Mouse (Mus musculus) olfactory bulb, adult 2 months (tissue): ENCODE data around the gene Trpt1.
"Not testable (repeated sequence)": the region's sequence is repeated elsewhere in the genome, so short reads cannot be mapped to it uniquely, and the experiment has no call there.

Experiments used
- CTCF ChIP-seq: fragments of 200-500 bp; IDR thresholded peaks from 2 replicates; pipeline ENCODE4 v1.5.1; 2012; ENCODE audit warnings: low read depth, mild to moderate bottlenecking, low read length, moderate library complexity; ENCODE audit not compliant: insufficient read depth
- POLR2A ChIP-seq: fragments of 200-500 bp; IDR thresholded peaks from 2 replicates; pipeline ENCODE4 v1.6.1; 2012; ENCODE audit warnings: mild to moderate bottlenecking, low read depth, low read length, moderate library complexity; ENCODE audit not compliant: insufficient read depth

DNA sequence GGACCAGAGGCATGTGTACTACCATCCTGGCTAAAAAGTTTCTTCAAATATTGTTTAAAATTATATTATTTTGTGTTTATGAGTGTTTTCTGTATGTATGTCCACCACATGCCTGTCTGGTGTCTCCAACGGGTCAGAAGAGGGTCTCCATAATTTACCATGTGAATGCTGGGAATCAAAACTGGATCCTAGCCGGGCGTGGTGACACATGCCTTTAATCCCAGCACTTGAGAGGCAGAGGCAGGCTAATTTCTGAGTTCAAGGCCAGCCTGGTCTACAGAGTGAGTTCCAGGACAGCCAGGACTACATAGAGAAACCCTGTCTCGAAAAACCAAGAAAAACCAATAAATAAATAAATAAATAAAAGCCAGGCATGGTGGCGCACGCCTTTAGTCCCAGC lies 4.8 kb upstream of the Trpt1 start:
- TF ChIP-seq CTCF, POLR2A: not testable (repeated sequence)
